Mouse (Mus musculus) liver, embryonic 14.5 days (tissue): ENCODE data around the gene Ttc39a.

ENCODE experiments used
- CTCF ChIP-seq: IDR thresholded peaks from 2 replicates; pipeline ENCODE4 v1.5.1; 2016; ENCODE audit warnings: antibody characterized with exemption, low read depth, control low read depth
- EP300 ChIP-seq: IDR thresholded peaks from 2 replicates; pipeline ENCODE4 v1.6.1; 2016; ENCODE audit warnings: antibody characterized with exemption, low read depth

GRCm38 (mm10) chr4:109382457-109382856, 24.0 kb upstream of the Ttc39a start:
- no peak for TF ChIP-seq CTCF
- no peak for TF ChIP-seq EP300
